7 mouse cellular contexts compared by ENCODE assay signal in genomic region chr2:25273010-25273409, GRCm38 (mm10). TPM values are rescaled to one million over a fixed set of nuclear protein-coding genes. Genes with fewer than 3 reads are reported as not detected.
DNase-seq lines count a peak whose midpoint lies in the region; ATAC-seq lines count a peak whose summit lies in the region.

No protein-coding gene starts in this region.

- H3K4me2 ChIP-seq in forebrain, embryonic 12.5 days, result peak overlapping the region; percentile 93
- H3K4me2 ChIP-seq in limb, embryonic 12.5 days, result peak overlapping the region; percentile 96
- peak overlapping the region; percentile 95 for H3K4me2 ChIP-seq in stomach, embryonic 14.5 days (replicated peaks; ENCODE audit: low read depth, low read length)

- no peaks in the 10 kb centered on the region for H3K27me3 ChIP-seq in megakaryocyte, embryonic 14.5 days (replicated peaks)
- no peaks in the 10 kb centered on the region for H3K27me3 ChIP-seq in forebrain, embryonic 12.5 days
- no peaks in the 10 kb centered on the region for H3K27me3 ChIP-seq in limb, embryonic 12.5 days
- H3K27me3 ChIP-seq in stomach, embryonic 14.5 days (ENCODE audit: control insufficient read depth, insufficient read depth, low read length), result no peaks in the 10 kb centered on the region

- WGBS in forebrain, embryonic 12.5 days, result 39% methylated on average over 16 of the region's 16 CpGs
- 38% methylated on average over 16 of the region's 16 CpGs for WGBS in limb, embryonic 12.5 days
- WGBS in stomach, embryonic 14.5 days, result 32% methylated on average over 16 of the region's 16 CpGs

- H3K36me3 ChIP-seq in megakaryocyte, embryonic 14.5 days (replicated peaks; ENCODE audit: low read length), result peaks cover 80% of the 10 kb centered on the region
- H3K36me3 ChIP-seq in forebrain, embryonic 12.5 days (replicated peaks), result peaks cover 76% of the 10 kb centered on the region
- peaks cover 77% of the 10 kb centered on the region for H3K36me3 ChIP-seq in limb, embryonic 12.5 days
- H3K36me3 ChIP-seq in stomach, embryonic 14.5 days (ENCODE audit: control insufficient read depth, insufficient read depth, low read length), result peaks cover 55% of the 10 kb centered on the region

- no peak overlapping the region for H3K27ac ChIP-seq in forebrain, embryonic 12.5 days
- no peak overlapping the region for H3K27ac ChIP-seq in limb, embryonic 12.5 days
- peak overlapping the region; percentile 17; the same call in 1 of the 2 replicates for H3K27ac ChIP-seq in stomach, embryonic 14.5 days (ENCODE audit: low read length)

- H3K4me1 ChIP-seq in megakaryocyte, embryonic 14.5 days, result peaks cover 65% of the 10 kb centered on the region
- peaks cover 29% of the 10 kb centered on the region for H3K4me1 ChIP-seq in forebrain, embryonic 12.5 days
- peaks cover 23% of the 10 kb centered on the region for H3K4me1 ChIP-seq in limb, embryonic 12.5 days (replicated peaks)
- H3K4me1 ChIP-seq in stomach, embryonic 14.5 days (ENCODE audit: control insufficient read depth, insufficient read depth, low read length), result peaks cover 16% of the 10 kb centered on the region; the same call in 1 of the 2 replicates

- H3K4me3 ChIP-seq in megakaryocyte, embryonic 14.5 days (replicated peaks), result peak overlapping the region; percentile 97
- peak overlapping the region; percentile 73 for H3K4me3 ChIP-seq in forebrain, embryonic 12.5 days (replicated peaks)
- peak overlapping the region; percentile 68 for H3K4me3 ChIP-seq in limb, embryonic 12.5 days (replicated peaks)
- H3K4me3 ChIP-seq in stomach, embryonic 14.5 days (ENCODE audit: low read depth, low read length), result peak overlapping the region; percentile 75

- no peak for ATAC-seq in megakaryocyte, adult 5-6 weeks (ENCODE audit: poor library complexity, severe bottlenecking)
- no peak for ATAC-seq in forebrain, embryonic 12.5 days (ENCODE audit: low FRiP score)
- ATAC-seq in limb, embryonic 12.5 days (ENCODE audit: insufficient number of reproducible peaks, insufficient read depth, low FRiP score, low TSS enrichment, low read depth), result no peak
- no peak for ATAC-seq in stomach, embryonic 14.5 days (ENCODE audit: insufficient number of reproducible peaks, insufficient read depth, low FRiP score, low read depth)

- H3K9me3 ChIP-seq in megakaryocyte, embryonic 14.5 days, result no peaks in the 10 kb centered on the region
- H3K9me3 ChIP-seq in forebrain, embryonic 12.5 days, result no peaks in the 10 kb centered on the region
- no peaks in the 10 kb centered on the region for H3K9me3 ChIP-seq in limb, embryonic 12.5 days
- no peaks in the 10 kb centered on the region for H3K9me3 ChIP-seq in stomach, embryonic 14.5 days (ENCODE audit: control insufficient read depth, low read depth, low read length)

- peak overlapping the region; percentile 90 for H3K9ac ChIP-seq in forebrain, embryonic 12.5 days
- H3K9ac ChIP-seq in limb, embryonic 12.5 days (replicated peaks), result peak overlapping the region; percentile 76
- H3K9ac ChIP-seq in stomach, embryonic 14.5 days (replicated peaks; ENCODE audit: low read depth, low read length), result peak overlapping the region; percentile 82

- no peak for DNase-seq in MN1 (ENCODE audit: low spot score)
- DNase-seq in kidney, postnatal 36 days, result no peak

RNA-seq across cellular contexts. Expression of gene Anapc2, which starts 0.7 kb away (rescaled TPM):
- polyA plus RNA-seq in megakaryocyte, embryonic 14.5 days (2012; ENCODE audit: insufficient read depth, low replicate concordance), result 3.1 and 14.8 TPM in 2 replicates
- 28.9 and 40.5 TPM in 2 replicates for total RNA-seq in megakaryocyte, adult 5-6 weeks (2015)
- total RNA-seq in megakaryocyte, adult 5-6 weeks (2017), result 25.1 and 32.1 TPM in 2 replicates
- polyA plus RNA-seq in forebrain, embryonic 12.5 days (2016; fragmentation: Nextera tagmentation; extraction: Ambion mirVana), result 134 and 141 TPM in 2 replicates
- polyA plus RNA-seq in limb, embryonic 12.5 days (2016; fragmentation: Nextera tagmentation; extraction: Ambion mirVana), result 141 and 151 TPM in 2 replicates
- polyA plus RNA-seq in stomach, embryonic 14.5 days (2014; fragmentation: Nextera tagmentation; extraction: Ambion mirVana), result 108 and 116 TPM in 2 replicates

RNA-seq across cellular contexts. Expression of gene Ssna1, which starts 0.8 kb away (rescaled TPM):
- 34.6 and 160 TPM in 2 replicates for polyA plus RNA-seq in megakaryocyte, embryonic 14.5 days (2012; ENCODE audit: insufficient read depth, low replicate concordance)
- total RNA-seq in megakaryocyte, adult 5-6 weeks (2015), result 159 TPM in 2 replicates
- total RNA-seq in megakaryocyte, adult 5-6 weeks (2017), result 61.1 and 86.0 TPM in 2 replicates
- 207 and 224 TPM in 2 replicates for polyA plus RNA-seq in forebrain, embryonic 12.5 days (2016; fragmentation: Nextera tagmentation; extraction: Ambion mirVana)
- polyA plus RNA-seq in limb, embryonic 12.5 days (2016; fragmentation: Nextera tagmentation; extraction: Ambion mirVana), result 217 and 218 TPM in 2 replicates
- polyA plus RNA-seq in stomach, embryonic 14.5 days (2014; fragmentation: Nextera tagmentation; extraction: Ambion mirVana), result 241 and 246 TPM in 2 replicates

RNA-seq across cellular contexts. Expression of gene Tprn, which starts 10.6 kb away (rescaled TPM):
- polyA plus RNA-seq in megakaryocyte, embryonic 14.5 days (2012; ENCODE audit: insufficient read depth, low replicate concordance), result 11.9 and 12.9 TPM in 2 replicates
- total RNA-seq in megakaryocyte, adult 5-6 weeks (2015), result 7.5 and 10.5 TPM in 2 replicates
- total RNA-seq in megakaryocyte, adult 5-6 weeks (2017), result 5.2 and 6.0 TPM in 2 replicates
- polyA plus RNA-seq in forebrain, embryonic 12.5 days (2016; fragmentation: Nextera tagmentation; extraction: Ambion mirVana), result 9.3 and 10.0 TPM in 2 replicates
- 8.7 TPM in 2 replicates for polyA plus RNA-seq in limb, embryonic 12.5 days (2016; fragmentation: Nextera tagmentation; extraction: Ambion mirVana)
- 6.2 and 8.5 TPM in 2 replicates for polyA plus RNA-seq in stomach, embryonic 14.5 days (2014; fragmentation: Nextera tagmentation; extraction: Ambion mirVana)

RNA-seq across cellular contexts. Expression of gene Tmem210, which starts 14.9 kb away (rescaled TPM):
- not detected in 2 replicates for polyA plus RNA-seq in megakaryocyte, embryonic 14.5 days (2012; ENCODE audit: insufficient read depth, low replicate concordance)
- total RNA-seq in megakaryocyte, adult 5-6 weeks (2015), result not detected in 2 replicates
- total RNA-seq in megakaryocyte, adult 5-6 weeks (2017), result not detected in 2 replicates
- not detected in 2 replicates for polyA plus RNA-seq in forebrain, embryonic 12.5 days (2016; fragmentation: Nextera tagmentation; extraction: Ambion mirVana)
- polyA plus RNA-seq in limb, embryonic 12.5 days (2016; fragmentation: Nextera tagmentation; extraction: Ambion mirVana), result not detected in 2 replicates
- not detected in 2 replicates for polyA plus RNA-seq in stomach, embryonic 14.5 days (2014; fragmentation: Nextera tagmentation; extraction: Ambion mirVana)

RNA-seq across cellular contexts. Expression of gene Lrrc26, which starts 16.7 kb away (rescaled TPM):
- not detected in 2 replicates for polyA plus RNA-seq in megakaryocyte, embryonic 14.5 days (2012; ENCODE audit: insufficient read depth, low replicate concordance)
- total RNA-seq in megakaryocyte, adult 5-6 weeks (2015), result not detected in 2 replicates
- not detected in 2 replicates for total RNA-seq in megakaryocyte, adult 5-6 weeks (2017)
- polyA plus RNA-seq in forebrain, embryonic 12.5 days (2016; fragmentation: Nextera tagmentation; extraction: Ambion mirVana), result not detected in 2 replicates
- polyA plus RNA-seq in limb, embryonic 12.5 days (2016; fragmentation: Nextera tagmentation; extraction: Ambion mirVana), result not detected in 2 replicates
- polyA plus RNA-seq in stomach, embryonic 14.5 days (2014; fragmentation: Nextera tagmentation; extraction: Ambion mirVana), result 1.9 and 3.4 TPM in 2 replicates
